Comparison of ENCODE assay signal across 7 mouse cellular contexts in genomic region chr15:36373900-36374611, GRCm38 (mm10).
DNase-seq lines count a peak whose midpoint lies in the region; ATAC-seq and TF ChIP-seq lines count a peak whose summit lies in the region.

No protein-coding gene starts in this region.

- peak overlapping the region; percentile 53; the same call in 1 of the 2 replicates for H3K9ac ChIP-seq in ES-Bruce4 (ENCODE audit: low read depth, poor library complexity, severe bottlenecking)
- peak overlapping the region; percentile 37 for H3K9ac ChIP-seq in intestine, embryonic 14.5 days (ENCODE audit: low read length)
- H3K9ac ChIP-seq in liver, embryonic 11.5 days (ENCODE audit: low read depth, low read length), result peak overlapping the region; percentile 46
- peak overlapping the region; percentile 39; the same call in 1 of the 2 replicates for H3K9ac ChIP-seq in midbrain, embryonic 16.5 days (ENCODE audit: low read depth, low read length)

- H3K27me3 ChIP-seq in ES-Bruce4 (ENCODE audit: control insufficient read depth, insufficient read depth, low read length, poor library complexity, severe bottlenecking), result no peaks in the 10 kb centered on the region
- H3K27me3 ChIP-seq in intestine, embryonic 14.5 days (replicated peaks; ENCODE audit: control insufficient read depth, insufficient read depth, low read length), result no peaks in the 10 kb centered on the region
- peaks cover 3% of the 10 kb centered on the region; the same call in 1 of the 2 replicates for H3K27me3 ChIP-seq in liver, embryonic 11.5 days (replicated peaks; ENCODE audit: control insufficient read depth, insufficient read depth, low read length)
- H3K27me3 ChIP-seq in midbrain, embryonic 16.5 days (ENCODE audit: control insufficient read depth, insufficient read depth, low read depth, low read length), result no peaks in the 10 kb centered on the region

- DNase-seq in A20 (ENCODE audit: low read depth, low spot score), result peak; percentile 51
- DNase-seq in intestine, embryonic 14.5 days (ENCODE audit: low spot score), result peak; percentile 79
- no peak for DNase-seq in liver, embryonic 11.5 days (ENCODE audit: low spot score)
- DNase-seq in B cell, adult 2 months, result no peak

- no peak for TF ChIP-seq POLR2A in ES-Bruce4 (IDR thresholded peaks at IDR 0.05; ENCODE audit: insufficient read depth, low read length)
- TF ChIP-seq POLR2A in embryonic fibroblast, embryonic 13.5 days (IDR thresholded peaks at IDR 0.05; ENCODE audit: low read depth, low read length), result peak; percentile 40; the same call in 1 of the 2 replicates

- no peak for TF ChIP-seq EP300 in ES-Bruce4 (IDR thresholded peaks at IDR 0.05; ENCODE audit: insufficient read depth, low read depth, low read length)

- TF ChIP-seq CTCF in ES-Bruce4 (IDR thresholded peaks at IDR 0.05; ENCODE audit: low read depth, low read length), result no peak
- TF ChIP-seq CTCF in embryonic fibroblast, embryonic 13.5 days (IDR thresholded peaks at IDR 0.05; ENCODE audit: borderline replicate concordance, insufficient read depth, low read length), result no peak

- no peaks in the 10 kb centered on the region; the same call in 1 of the 2 replicates for H3K9me3 ChIP-seq in ES-Bruce4 (replicated peaks; ENCODE audit: control insufficient read depth, insufficient read depth, low read length, poor library complexity, severe bottlenecking)
- no peaks in the 10 kb centered on the region for H3K9me3 ChIP-seq in intestine, embryonic 14.5 days (ENCODE audit: control insufficient read depth, low read length)
- no peaks in the 10 kb centered on the region for H3K9me3 ChIP-seq in liver, embryonic 11.5 days (ENCODE audit: control insufficient read depth, low read length)
- no peaks in the 10 kb centered on the region for H3K9me3 ChIP-seq in midbrain, embryonic 16.5 days (replicated peaks; ENCODE audit: control insufficient read depth, low read length, poor library complexity, severe bottlenecking)

- no peaks in the 10 kb centered on the region for H3K36me3 ChIP-seq in ES-Bruce4 (ENCODE audit: control insufficient read depth, insufficient read depth, low read length, poor library complexity, severe bottlenecking)
- H3K36me3 ChIP-seq in intestine, embryonic 14.5 days (ENCODE audit: control insufficient read depth, insufficient read depth, low read length), result no peaks in the 10 kb centered on the region
- no peaks in the 10 kb centered on the region for H3K36me3 ChIP-seq in liver, embryonic 11.5 days (ENCODE audit: control insufficient read depth, insufficient read depth, low read length)
- H3K36me3 ChIP-seq in midbrain, embryonic 16.5 days (ENCODE audit: control insufficient read depth, insufficient read depth, low read length), result no peaks in the 10 kb centered on the region

- peak; percentile 65 for ATAC-seq in intestine, embryonic 14.5 days (replicated peaks; ENCODE audit: low FRiP score, low TSS enrichment, low read depth)
- peak; percentile 89 for ATAC-seq in liver, embryonic 11.5 days (replicated peaks; ENCODE audit: low FRiP score)
- ATAC-seq in midbrain, embryonic 16.5 days, result peak; percentile 73

- no peak overlapping the region for H3K27ac ChIP-seq in ES-Bruce4 (ENCODE audit: insufficient read depth, low read length)
- peak overlapping the region; percentile 39 for H3K27ac ChIP-seq in embryonic fibroblast, embryonic 13.5 days (ENCODE audit: insufficient read depth, low read length)
- peak overlapping the region; percentile 52; the same call in 1 of the 2 replicates for H3K27ac ChIP-seq in intestine, embryonic 14.5 days (ENCODE audit: low read depth)
- no peak overlapping the region for H3K27ac ChIP-seq in liver, embryonic 11.5 days (ENCODE audit: low read depth, low read length)
- H3K27ac ChIP-seq in midbrain, embryonic 16.5 days (ENCODE audit: low read length), result no peak overlapping the region

- peak overlapping the region; percentile 70 for H3K4me2 ChIP-seq in intestine, embryonic 14.5 days (ENCODE audit: low read length)
- H3K4me2 ChIP-seq in liver, embryonic 11.5 days, result peak overlapping the region; percentile 89
- peak overlapping the region; percentile 75 for H3K4me2 ChIP-seq in midbrain, embryonic 16.5 days (ENCODE audit: low read length)

- WGBS in intestine, embryonic 14.5 days, result 6% methylated on average over 11 of the region's 11 CpGs
- 10% methylated on average over 11 of the region's 11 CpGs for WGBS in liver, embryonic 11.5 days
- 7% methylated on average over 11 of the region's 11 CpGs for WGBS in midbrain, embryonic 16.5 days

- H3K4me1 ChIP-seq in ES-Bruce4 (ENCODE audit: control insufficient read depth, insufficient read depth, low read length), result peaks cover 4% of the 10 kb centered on the region
- peaks cover 6% of the 10 kb centered on the region; the same call in 1 of the 2 replicates for H3K4me1 ChIP-seq in embryonic fibroblast, embryonic 13.5 days (ENCODE audit: control insufficient read depth, insufficient read depth, low read length)
- peaks cover 21% of the 10 kb centered on the region for H3K4me1 ChIP-seq in intestine, embryonic 14.5 days (replicated peaks; ENCODE audit: control insufficient read depth, insufficient read depth, low read length)
- H3K4me1 ChIP-seq in liver, embryonic 11.5 days (replicated peaks; ENCODE audit: control insufficient read depth, insufficient read depth, low read length), result peaks cover 8% of the 10 kb centered on the region
- H3K4me1 ChIP-seq in midbrain, embryonic 16.5 days (ENCODE audit: control insufficient read depth, insufficient read depth, low read length), result peaks cover 10% of the 10 kb centered on the region

- H3K4me3 ChIP-seq in ES-Bruce4 (ENCODE audit: low read depth, low read length), result peak overlapping the region; percentile 27
- peak overlapping the region; percentile 42 for H3K4me3 ChIP-seq in embryonic fibroblast, embryonic 13.5 days (ENCODE audit: insufficient read depth, low read length)
- H3K4me3 ChIP-seq in intestine, embryonic 14.5 days (ENCODE audit: low read depth, low read length), result peak overlapping the region; percentile 32
- peak overlapping the region; percentile 54 for H3K4me3 ChIP-seq in liver, embryonic 11.5 days (ENCODE audit: low read depth, low read length)
- H3K4me3 ChIP-seq in midbrain, embryonic 16.5 days (ENCODE audit: low read depth, low read length), result peak overlapping the region; percentile 43

Comparison
In these comparisons a context has a peak if more than half of its experiments do, and no peak if none do; other contexts are left out.
1. DNase-seq: peak in A20 (single experiment) and intestine, embryonic 14.5 days (single experiment); none in liver, embryonic 11.5 days (single experiment) and B cell, adult 2 months (0 of 2).
2. H3K27ac ChIP-seq: peak in embryonic fibroblast, embryonic 13.5 days (single experiment) and intestine, embryonic 14.5 days (single experiment); none in ES-Bruce4 (single experiment), liver, embryonic 11.5 days (single experiment) and midbrain, embryonic 16.5 days (single experiment).
3. Peak in every context shown above with its lines, with median percentiles within 50 percentile points of each other: H3K4me3 ChIP-seq, H3K9ac ChIP-seq, ATAC-seq and H3K4me2 ChIP-seq.